Mouse (Mus musculus) lung, postnatal 25 days (tissue): ENCODE data around the gene Matn4.
"Not testable (repeated sequence)": the region's sequence is repeated elsewhere in the genome, so short reads cannot be mapped to it uniquely, and the experiment has no call there.

Experiments used
- DNase-seq: peaks from one replicate; pipeline ENCODE4 v3.0.0; 2022; ENCODE audit warnings: low spot score

The Matn4 gene

DNA sequence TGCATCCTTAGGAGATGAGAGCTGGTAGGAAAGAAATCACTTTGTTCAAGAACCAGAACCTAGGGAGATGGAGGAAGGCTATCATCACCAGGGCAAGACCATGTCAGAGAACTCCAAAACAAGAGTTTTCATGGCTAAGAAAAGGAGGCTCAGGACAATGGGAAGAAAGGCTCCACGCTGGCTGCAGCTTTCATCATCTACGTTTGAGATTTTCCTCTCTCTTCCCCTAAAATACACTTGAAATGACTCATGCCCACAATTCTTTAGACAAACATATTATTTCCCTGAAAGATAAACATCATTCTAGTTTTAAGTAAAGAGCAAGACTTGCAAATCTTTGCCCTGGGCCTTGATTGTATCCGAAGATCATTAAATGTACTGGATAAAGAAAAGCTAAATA is 33.6 kb downstream of the Matn4 start:
- no peak for DNase-seq

DNA sequence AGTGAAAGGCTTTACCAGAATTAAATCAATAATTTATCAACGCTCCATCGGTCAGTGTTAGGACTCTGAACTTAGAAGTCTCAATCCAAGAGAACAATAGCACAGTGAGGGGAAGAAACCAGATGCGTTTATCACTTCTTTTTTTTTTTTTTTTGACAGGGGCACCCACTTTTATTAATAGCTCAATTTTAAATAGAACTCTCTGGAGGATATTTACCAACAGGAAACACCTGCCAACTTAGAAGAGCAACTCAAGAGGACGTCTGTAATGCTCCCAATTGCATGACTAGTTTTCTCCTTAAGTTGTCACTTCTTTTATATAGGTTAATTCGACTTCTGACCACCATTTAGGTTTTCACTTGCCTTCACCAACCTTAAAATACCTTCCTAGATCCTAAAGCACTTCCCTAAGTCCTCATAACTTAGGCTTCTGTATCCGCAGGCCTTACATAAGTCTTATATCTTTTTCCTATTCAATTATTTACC is 36.3 kb downstream of the Matn4 start:
- no peak for DNase-seq

DNA sequence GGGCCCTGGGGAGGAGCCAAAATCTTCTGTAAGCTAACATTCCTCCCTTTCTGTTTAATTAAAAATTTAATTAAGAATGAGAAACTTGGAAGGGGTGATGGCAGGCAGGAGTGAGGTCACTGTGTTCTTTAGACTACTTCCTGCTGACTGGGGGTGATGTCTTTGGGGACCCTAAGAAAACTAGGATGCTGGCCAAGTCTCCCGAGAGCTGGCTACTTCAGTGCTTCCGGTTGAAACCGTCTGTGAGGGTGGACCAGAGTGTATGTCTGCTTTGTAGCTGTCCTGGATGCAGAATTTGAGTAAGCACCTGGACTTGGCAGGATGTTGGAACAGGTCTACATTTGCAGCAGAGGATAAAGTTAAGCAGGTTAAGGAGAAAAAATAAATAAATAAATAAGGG is 38.0 kb downstream of the Matn4 start:
- DNase-seq = no peak

DNA sequence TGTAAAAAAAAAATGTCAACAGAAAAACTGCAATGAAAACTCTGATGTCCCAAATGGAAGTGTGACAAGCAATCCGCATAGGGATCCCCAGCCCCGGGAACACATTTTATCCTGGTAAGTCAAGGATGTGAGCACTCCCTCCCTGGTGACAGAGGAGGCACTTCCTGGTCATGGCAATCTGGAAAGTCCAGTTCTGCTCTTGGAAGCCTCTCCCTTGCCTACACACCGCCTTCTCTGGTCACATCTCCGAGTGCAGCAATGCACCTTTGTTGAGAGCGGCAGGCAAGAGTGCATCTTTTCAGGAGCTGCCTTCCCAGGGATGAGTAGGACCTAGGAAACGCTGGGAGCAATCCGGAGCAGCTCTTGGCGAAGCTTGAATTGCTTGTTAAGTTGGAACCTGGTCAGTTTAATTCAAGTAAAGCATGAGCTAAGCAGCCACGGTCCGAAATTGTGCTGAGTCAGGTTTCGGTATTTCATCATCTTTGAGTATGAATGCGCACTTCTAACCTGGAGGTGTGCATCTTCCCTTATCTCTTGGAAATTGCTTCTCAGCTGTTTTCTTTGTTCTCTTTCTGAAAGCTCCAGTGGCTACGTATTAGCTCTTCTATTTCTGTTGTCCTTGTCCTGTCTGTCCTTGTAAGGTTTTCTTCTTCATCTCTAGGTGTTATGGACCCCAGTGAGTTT is 43.8 kb downstream of the Matn4 start:
- peak; percentile 21 for DNase-seq

DNA sequence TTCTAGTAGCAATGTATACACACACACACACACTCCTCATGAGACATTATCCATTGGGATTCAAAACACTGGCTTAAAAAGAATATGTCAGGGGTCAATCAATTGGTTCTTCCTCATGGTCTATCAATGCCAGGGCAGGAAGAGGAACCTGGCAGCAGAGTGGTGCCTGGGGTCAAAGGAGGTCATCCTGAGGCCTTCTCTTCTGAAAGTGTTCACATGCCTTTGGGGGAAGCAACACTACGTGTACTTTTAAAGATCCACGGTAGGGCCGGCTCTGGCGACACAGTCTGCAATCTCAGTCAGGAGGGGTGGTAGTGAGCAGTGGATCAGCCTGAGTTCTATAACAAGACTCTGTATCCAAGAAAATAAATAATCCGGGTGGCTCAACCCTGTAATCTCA is 45.3 kb downstream of the Matn4 start:
- DNase-seq = no peak

DNA sequence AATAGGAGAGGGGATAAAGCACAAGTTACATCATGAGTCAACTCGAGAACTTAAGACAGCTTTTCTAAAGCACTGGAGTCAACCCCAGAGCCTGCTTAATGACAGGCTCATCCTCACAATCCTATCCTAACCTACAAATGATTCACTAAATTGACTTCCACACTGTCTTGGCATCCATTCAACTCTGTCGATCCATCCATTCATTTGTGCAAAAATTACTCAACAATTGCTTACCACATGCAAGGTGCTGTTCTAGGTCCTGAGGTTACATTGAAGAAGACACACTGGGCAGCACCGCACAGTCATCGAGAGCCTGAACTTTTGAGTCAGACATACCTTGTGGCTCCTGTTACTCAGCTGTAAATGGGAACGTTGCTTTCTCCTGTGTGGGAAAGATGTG is 45.9 kb downstream of the Matn4 start:
- no peak for DNase-seq

DNA sequence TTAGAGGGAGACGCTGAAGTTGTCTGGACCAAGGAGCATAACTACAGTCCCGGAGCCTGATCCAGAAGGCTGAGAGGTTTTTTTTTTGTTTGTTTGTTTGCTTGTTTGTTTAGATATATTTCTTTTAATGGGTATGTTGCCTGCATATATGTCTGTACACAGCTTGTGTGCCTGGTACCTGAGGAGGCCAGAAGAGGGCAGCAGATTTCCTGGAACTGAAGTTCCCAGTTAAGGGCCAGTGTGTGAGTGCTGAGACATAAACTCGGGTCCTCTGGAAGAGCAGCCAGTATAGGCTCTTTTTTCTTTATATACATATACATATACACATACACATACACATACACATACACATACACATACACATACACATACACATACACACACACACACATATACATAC is 46.6 kb downstream of the Matn4 start:
- no peak for DNase-seq

DNA sequence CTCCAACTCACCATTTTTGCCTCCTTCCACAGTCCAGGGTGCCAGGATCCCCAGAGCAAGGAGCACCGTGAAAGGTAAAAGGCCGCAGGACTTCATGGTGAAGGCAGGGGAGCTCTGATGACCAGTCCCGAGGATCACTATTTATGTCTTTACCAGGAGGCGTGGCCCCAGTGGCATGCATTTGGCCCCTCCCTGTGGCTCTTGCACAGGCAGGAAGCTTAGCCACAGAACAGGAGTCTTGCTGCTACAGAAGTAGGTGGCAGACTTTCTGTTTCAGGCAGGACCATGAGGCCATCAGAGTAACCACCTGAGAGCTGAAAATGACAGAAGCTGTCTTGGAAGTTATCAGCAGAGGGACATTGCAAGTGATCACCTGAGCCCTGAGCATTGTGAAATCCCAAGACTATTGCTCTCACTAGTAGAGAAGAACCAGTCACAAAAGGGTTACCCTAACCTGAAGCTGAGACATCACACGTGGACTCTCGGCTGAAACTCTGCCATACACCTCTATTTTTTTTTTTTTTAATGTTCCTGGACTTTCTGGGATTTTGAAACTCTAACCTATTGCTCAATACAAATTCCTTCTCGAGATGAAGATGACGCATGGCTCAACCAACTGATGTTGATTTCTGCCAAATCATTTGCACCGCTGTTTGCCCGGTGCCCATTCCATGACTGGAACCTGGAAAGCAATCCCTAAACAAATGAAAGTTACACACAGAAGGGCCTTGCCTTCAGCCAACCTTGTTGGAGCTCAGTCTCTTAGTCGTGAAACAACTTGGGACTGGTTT is 48.6 kb downstream of the Matn4 start:
- DNase-seq = peak; percentile 60

DNA sequence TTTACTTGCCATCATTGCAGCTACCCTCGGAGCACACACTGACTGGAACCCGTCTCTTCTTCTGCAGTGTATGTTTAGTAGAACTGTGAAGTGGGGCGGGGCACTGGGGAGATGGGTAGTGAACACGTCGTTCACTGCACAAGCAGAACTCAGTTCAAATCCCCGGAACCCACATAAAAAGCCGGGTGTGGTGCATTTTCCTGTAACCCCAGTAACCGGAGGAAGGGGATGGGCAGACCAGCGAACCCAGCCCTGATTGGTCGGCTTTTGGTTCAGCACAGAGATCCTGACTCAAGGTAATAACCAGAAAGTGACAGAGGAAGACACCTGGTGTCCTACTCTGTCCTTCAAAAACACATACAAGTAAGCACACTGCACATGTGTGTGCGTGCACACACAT is 51.6 kb downstream of the Matn4 start:
- DNase-seq = no peak

DNA sequence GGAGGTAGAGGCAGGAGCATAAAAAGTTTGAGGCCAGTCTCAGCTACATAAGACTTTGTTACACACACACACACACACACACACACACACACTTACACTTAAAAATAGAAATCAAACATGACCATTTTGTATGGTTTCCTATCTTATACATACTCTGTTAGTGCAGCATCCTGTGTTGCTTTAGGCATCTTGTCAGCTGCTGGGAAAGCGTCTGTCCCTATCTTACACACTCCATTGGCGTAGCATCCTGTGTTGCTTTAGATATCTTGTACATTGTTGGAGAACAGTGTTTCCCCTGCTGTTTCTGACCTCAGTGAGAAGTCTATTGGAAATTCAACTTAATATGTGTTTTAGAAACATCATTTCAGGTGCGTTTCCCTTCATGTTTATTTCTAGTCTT is 52.3 kb downstream of the Matn4 start:
- no peak for DNase-seq

DNA sequence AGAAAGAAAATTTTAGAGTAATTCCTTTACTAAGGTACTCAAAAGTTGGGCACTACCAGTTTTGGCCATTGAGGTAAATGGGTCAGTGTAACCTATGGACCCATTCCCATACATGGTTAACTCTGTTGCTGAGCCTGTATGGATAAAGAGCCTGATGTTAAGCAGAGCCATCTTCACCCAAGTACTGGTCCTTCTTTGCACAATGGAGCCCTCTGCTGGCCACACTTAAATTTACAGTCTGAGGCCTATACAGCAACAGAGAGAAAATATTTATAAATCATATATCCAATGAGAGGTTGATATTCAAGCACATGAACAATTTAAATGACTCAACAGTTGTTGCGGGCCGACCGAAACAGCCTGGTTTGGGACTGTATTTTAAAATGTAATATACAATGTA is 56.0 kb downstream of the Matn4 start:
- DNase-seq = no peak

DNA sequence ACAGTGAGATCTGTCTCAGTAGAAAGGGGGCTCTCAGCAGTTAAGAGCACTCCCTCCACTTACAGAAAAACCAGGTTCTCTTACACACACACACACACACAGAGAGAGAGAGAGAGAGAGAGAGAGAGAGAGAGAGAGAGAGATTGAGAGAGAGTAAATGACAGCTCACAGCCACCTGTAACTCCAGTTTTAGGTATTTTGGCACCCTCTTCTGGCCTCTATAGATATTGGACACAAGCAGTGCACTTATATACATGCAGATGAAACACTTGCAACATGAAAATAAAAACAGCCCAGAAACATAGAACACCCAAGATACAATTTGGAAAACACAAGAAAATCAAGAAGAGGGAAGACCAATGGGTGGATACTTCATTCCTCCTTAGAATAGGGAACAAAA is 57.3 kb downstream of the Matn4 start:
- DNase-seq = not testable (repeated sequence)

DNA sequence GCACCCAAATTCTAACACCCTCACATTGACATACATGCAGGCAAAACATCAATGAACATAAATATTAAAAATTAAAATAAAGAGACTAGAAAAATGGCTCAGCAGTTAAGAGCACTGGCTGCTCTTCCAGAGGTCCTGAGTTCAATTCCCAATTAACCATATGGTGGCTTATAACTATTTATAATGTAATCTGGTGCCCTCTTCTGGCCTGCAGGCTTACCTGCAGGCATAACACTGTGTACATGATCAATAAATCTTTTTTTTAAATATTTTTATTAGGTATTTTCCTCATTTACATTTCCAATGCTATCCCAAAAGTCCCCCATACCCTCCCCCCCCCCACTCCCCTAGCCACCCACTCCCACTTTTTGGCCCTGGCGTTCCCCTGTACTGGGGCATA is 61.2 kb downstream of the Matn4 start:
- DNase-seq = not testable (repeated sequence)
